Mouse (Mus musculus) limb, embryonic 15.5 days (tissue): ENCODE data around the gene Ceacam15. TPM values are rescaled to one million over a fixed set of nuclear protein-coding genes. Genes with fewer than 3 reads are reported as not detected.
"Not testable (repeated sequence)": the region's sequence is repeated elsewhere in the genome, so short reads cannot be mapped to it uniquely, and the experiment has no call there.

Source experiments
- ATAC-seq: fragments of 200-750 bp; cut with Nextera tagmentation; 2 replicates; pipeline ENCODE4 v1.8.0; 2017; ENCODE audit warnings: low read depth, moderate TSS enrichment; ENCODE audit not compliant: insufficient number of reproducible peaks, low FRiP score, low TSS enrichment
- H3K27ac ChIP-seq: fragments of 300-500 bp; sonication (generic); 2 replicates; pipeline ENCODE4 v1.5.1; 2015; ENCODE audit warnings: moderate library complexity, mild to moderate bottlenecking, inconsistent platforms
- H3K27me3 ChIP-seq: fragments of 300-500 bp; sonication (generic); 2 replicates; pipeline ENCODE4 v1.6.1; 2015; ENCODE audit warnings: inconsistent platforms
- H3K36me3 ChIP-seq: fragments of 300-500 bp; sonication (generic); 2 replicates; pipeline ENCODE4 v1.6.1; 2015; ENCODE audit warnings: inconsistent platforms
- H3K4me1 ChIP-seq: fragments of 300-500 bp; sonication (generic); 2 replicates; pipeline ENCODE4 v1.6.1; 2015; ENCODE audit warnings: inconsistent platforms
- H3K4me2 ChIP-seq: fragments of 300-500 bp; sonication (generic); 2 replicates; pipeline ENCODE4 v1.6.1; 2015; ENCODE audit warnings: mild to moderate bottlenecking, inconsistent platforms
- H3K4me3 ChIP-seq: fragments of 300-500 bp; sonication (generic); 2 replicates; pipeline ENCODE4 v1.5.1; 2015; ENCODE audit warnings: mild to moderate bottlenecking, inconsistent platforms
- H3K9ac ChIP-seq: fragments of 300-500 bp; sonication (generic); 2 replicates; pipeline ENCODE4 v1.6.1; 2015; ENCODE audit warnings: inconsistent platforms
- H3K9me3 ChIP-seq: fragments of 300-500 bp; sonication (generic); 2 replicates; pipeline ENCODE4 v1.6.1; 2016; ENCODE audit warnings: inconsistent platforms
- WGBS: fragments of 180-500 bp; shearing (Covaris S2); methylation state at CpG from one replicate; pipeline ENCODE4 v1.1.7; 2015; 5-methylcytosine and 5-hydroxymethylcytosine counted together
- polyA plus RNA-seq: library from polyadenylated mRNA; unstranded; fragments of >200 nt; fragmentation: Nextera tagmentation; extraction: Ambion mirVana; gene quantifications from 2 replicates; pipeline ENCODE4 v1.2.1, GENCODE M21; 2015

Ceacam15 gene
- polyA plus RNA-seq, 1 experiment from 2014 or later = not detected

GRCm38 (mm10) chr7:16680194-16680593 lies 4.7 kb upstream of the Ceacam15 start:
- H3K4me3 ChIP-seq, H3K4me1 ChIP-seq, H3K9ac ChIP-seq, H3K27ac ChIP-seq, ATAC-seq, H3K4me2 ChIP-seq, H3K36me3 ChIP-seq, H3K27me3 ChIP-seq, H3K9me3 ChIP-seq: not testable (repeated sequence)
- WGBS = 50% methylated on average over 3 of the region's 3 CpGs

DNA sequence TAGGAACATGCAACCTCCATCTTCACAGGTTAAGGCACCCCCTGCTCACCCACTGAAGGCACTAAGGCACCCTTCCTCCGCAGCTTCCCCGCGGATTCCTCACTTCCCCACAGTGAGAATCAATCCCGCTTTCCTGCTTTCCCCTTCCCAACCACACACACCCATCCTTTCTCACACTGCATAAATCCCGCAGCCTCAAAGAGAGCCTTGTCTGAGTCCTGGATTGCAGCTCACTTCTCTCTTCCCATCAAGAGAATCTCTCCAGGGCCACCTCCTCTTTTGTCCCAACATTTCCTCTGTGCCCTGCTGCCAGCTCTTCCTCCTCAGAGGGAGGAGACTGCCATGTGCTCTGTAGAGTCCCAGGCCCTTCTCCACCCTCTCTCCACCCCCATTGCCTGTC lies 806 bp downstream of the Ceacam15 start:
- not testable (repeated sequence) for H3K27me3 ChIP-seq, H3K9me3 ChIP-seq, H3K4me3 ChIP-seq, H3K36me3 ChIP-seq, H3K27ac ChIP-seq, H3K4me2 ChIP-seq, H3K4me1 ChIP-seq, ATAC-seq, H3K9ac ChIP-seq
- 42% methylated on average over 5 of the region's 5 CpGs for WGBS

- Histone ChIP-seq H3K36me3 (no peaks in the 10 kb centered on the region), H3K9me3 (no peaks in the 10 kb centered on the region), H3K9ac (no peak overlapping the region), H3K4me1 (no peaks in the 10 kb centered on the region), H3K4me3 (no peak overlapping the region), H3K27me3 (no peaks in the 10 kb centered on the region), H3K27ac (no peak overlapping the region), H3K4me2 (no peak overlapping the region)
- WGBS = 35% methylated on average over 1 of the region's 1 CpGs
- no peak for ATAC-seq
These were observed 1.7 kb downstream of the Ceacam15 start for GRCm38 (mm10) chr7:16673823-16674222.

DNA sequence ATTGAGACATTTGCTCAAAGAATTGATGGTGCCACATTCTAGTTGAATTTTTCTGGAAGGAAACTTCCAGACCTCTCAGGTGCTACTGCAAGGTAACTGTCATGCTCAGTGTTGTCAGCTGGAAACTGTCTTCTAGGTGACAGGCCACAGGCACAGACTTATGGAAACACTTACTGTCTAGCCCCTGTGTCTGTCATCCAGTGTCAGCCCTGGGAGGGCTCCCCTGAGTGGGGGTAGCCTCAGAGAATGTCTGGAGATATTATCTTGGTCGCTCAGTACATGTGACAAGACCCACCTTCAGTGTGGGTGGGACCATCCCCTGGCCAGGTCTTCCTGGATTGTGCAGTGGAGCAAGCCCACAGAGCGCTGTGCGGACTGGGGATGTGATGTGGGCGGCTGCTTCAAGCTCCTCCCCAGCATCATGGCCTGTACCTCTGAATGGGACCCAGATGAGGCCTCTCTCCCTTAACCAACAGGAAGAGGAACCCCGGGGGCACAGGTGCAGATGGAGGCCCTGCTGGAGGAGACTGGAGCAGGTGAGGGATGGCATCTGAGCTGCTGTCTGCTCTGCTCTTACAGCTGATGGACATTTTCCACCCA lies 7.1 kb downstream of the Ceacam15 start:
- 65% methylated on average over 5 of the region's 5 CpGs for WGBS
- not testable (repeated sequence) for H3K27me3 ChIP-seq, H3K4me3 ChIP-seq, H3K4me2 ChIP-seq, H3K4me1 ChIP-seq, H3K9ac ChIP-seq, H3K36me3 ChIP-seq, H3K27ac ChIP-seq, ATAC-seq, H3K9me3 ChIP-seq

DNA sequence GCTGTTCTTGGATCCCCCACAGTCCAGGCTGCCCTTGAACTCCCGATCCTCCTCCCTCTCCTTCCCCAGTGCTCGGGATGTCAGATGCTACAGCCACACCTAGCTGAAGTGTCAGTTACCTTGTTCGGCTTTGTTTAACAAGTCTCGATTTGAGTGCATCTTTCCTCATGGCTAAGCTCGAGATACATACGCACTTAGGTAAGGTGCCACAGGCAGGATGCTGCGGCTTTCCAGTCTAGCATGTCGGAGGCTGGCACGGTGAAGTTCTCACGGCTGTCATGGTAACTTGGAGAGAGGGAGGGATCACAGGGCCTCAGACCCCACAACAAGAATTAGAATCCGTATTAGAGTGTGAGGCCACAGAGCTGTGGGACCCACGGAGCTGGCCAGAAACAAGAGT lies 31.2 kb downstream of the Ceacam15 start:
- Histone ChIP-seq H3K36me3 (no peaks in the 10 kb centered on the region), H3K27me3 (no peaks in the 10 kb centered on the region), H3K4me2 (no peak overlapping the region), H3K27ac (no peak overlapping the region), H3K4me1 (no peaks in the 10 kb centered on the region), H3K9ac (no peak overlapping the region), H3K9me3 (no peaks in the 10 kb centered on the region), H3K4me3 (no peak overlapping the region)
- WGBS = 72% methylated on average over 12 of the region's 12 CpGs
- ATAC-seq = no peak

DNA sequence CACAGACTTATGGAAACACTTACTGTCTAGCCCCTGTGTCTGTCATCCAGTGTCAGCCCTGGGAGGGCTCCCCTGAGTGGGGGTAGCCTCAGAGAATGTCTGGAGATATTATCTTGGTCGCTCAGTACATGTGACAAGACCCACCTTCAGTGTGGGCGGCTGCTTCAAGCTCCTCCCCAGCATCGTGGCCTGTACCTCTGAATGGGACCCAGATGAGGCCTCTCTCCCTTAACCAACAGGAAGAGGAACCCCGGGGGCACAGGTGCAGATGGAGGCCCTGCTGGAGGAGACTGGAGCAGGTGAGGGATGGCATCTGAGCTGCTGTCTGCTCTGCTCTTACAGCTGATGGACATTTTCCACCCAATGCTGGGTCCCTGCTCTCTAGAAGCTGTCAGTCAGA lies 32.4 kb downstream of the Ceacam15 start:
- H3K36me3 ChIP-seq, H3K27ac ChIP-seq, H3K27me3 ChIP-seq, ATAC-seq, H3K4me2 ChIP-seq, H3K9me3 ChIP-seq, H3K9ac ChIP-seq, H3K4me3 ChIP-seq, H3K4me1 ChIP-seq: not testable (repeated sequence)
- 47% methylated on average over 3 of the region's 4 CpGs for WGBS

DNA sequence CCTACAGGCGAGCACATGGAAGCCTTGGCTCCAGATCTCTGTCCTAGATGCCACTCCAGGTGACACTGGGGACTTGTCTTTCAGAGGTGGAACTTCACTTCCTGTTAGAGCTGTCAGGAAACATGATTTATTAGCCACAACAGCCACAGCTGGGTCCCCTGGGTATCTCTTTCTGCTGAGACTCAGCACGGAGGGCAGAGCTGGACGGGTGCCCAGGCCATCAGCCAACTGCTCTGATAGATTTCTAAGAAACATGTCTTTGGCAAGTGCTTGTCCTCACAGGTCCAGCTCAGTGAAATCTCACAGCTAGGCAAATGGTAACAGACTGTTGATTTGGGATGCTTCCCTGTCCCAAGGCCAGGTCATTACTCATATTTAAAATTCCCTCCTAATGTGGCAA lies 36.5 kb downstream of the Ceacam15 start:
- Histone ChIP-seq H3K9ac (no peak overlapping the region), H3K4me2 (no peak overlapping the region), H3K4me3 (no peak overlapping the region), H3K27me3 (no peaks in the 10 kb centered on the region), H3K4me1 (peaks cover 3% of the 10 kb centered on the region; the same call in 1 of the 2 replicates), H3K36me3 (no peaks in the 10 kb centered on the region), H3K9me3 (no peaks in the 10 kb centered on the region), H3K27ac (no peak overlapping the region)
- ATAC-seq = no peak
- 42% methylated on average over 3 of the region's 3 CpGs for WGBS

DNA sequence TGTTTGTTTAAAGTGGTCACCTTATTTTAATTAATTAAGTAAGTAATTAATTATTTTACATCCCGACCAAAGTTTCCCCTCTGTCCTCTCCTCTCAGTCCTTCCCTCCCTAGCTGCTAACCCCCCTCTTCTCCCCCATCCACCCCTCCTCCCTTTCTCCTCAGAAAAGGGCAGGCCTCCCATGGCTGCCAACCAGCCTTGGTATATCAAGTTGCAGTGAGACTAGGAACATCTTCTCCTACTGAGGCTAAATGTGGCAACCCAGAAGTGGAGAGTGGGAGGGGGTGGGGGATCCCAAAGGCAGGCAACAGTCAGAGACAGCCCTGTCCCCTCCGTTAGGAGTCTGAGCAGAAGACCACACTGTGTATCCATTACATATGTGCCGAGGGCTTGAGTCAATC lies 40.4 kb downstream of the Ceacam15 start:
- no peak for ATAC-seq
- Histone ChIP-seq H3K9ac (no peak overlapping the region), H3K27ac (no peak overlapping the region), H3K4me1 (peaks cover 3% of the 10 kb centered on the region; the same call in 1 of the 2 replicates), H3K27me3 (no peaks in the 10 kb centered on the region), H3K36me3 (no peaks in the 10 kb centered on the region), H3K4me3 (no peak overlapping the region), H3K9me3 (no peaks in the 10 kb centered on the region), H3K4me2 (no peak overlapping the region)
- WGBS = 51% methylated on average over 3 of the region's 3 CpGs

- not testable (repeated sequence) for ATAC-seq, H3K4me3 ChIP-seq, H3K9me3 ChIP-seq, H3K9ac ChIP-seq, H3K36me3 ChIP-seq, H3K4me1 ChIP-seq, H3K27me3 ChIP-seq, H3K4me2 ChIP-seq, H3K27ac ChIP-seq
- WGBS = 13% methylated on average over 10 of the region's 10 CpGs
These were observed 41.6 kb downstream of the Ceacam15 start for GRCm38 (mm10) chr7:16633913-16634312.

DNA sequence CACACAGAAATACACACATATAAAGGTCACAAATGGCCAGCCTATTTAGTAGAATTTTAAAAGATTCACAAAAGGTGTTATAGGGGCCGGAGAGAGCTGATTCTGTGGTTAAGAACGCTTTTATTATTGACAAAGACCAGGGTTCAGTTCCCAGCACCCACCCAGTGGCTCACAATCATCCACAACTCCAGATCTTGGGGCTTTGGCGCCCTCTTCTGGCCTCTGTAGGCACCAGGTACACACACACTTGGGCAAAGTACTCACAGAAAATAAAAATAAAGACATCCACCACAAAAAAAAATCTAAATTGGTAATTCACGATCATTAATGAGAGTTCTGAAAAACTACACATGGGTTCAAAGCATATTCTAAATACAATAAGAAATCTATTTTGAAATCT lies 43.6 kb downstream of the Ceacam15 start:
- Histone ChIP-seq H3K4me3 (no peak overlapping the region), H3K4me1 (no peaks in the 10 kb centered on the region), H3K9me3 (no peaks in the 10 kb centered on the region), H3K4me2 (no peak overlapping the region), H3K36me3 (no peaks in the 10 kb centered on the region), H3K27me3 (no peaks in the 10 kb centered on the region), H3K27ac (no peak overlapping the region), H3K9ac (no peak overlapping the region)
- WGBS = 71% methylated on average over 4 of the region's 4 CpGs
- ATAC-seq = no peak

DNA sequence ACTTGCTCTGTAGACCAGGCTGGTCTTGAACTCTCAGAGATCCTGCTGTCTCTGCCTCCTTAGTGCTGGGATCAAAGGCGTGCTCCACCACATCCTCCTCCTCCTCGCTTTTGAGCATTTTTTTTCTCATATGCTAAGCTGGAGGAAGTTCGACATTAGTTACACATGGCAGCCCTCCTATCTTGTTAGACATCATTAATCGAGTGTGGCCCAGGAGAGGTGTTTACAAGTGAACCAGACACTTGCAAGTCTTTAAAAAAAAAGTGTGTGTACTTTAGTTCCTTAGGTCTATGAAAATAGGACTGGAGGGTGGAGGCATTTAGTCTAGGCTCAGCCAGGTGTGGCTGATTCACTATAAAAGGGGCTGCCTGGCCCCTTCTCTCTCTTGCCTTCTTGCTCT lies 44.5 kb downstream of the Ceacam15 start:
- ATAC-seq = no peak
- Histone ChIP-seq H3K36me3 (no peaks in the 10 kb centered on the region), H3K4me3 (no peak overlapping the region), H3K27ac (no peak overlapping the region), H3K27me3 (no peaks in the 10 kb centered on the region), H3K4me2 (no peak overlapping the region), H3K9ac (no peak overlapping the region), H3K9me3 (no peaks in the 10 kb centered on the region), H3K4me1 (no peaks in the 10 kb centered on the region)
- 62% methylated on average over 4 of the region's 4 CpGs for WGBS

GRCm38 (mm10) chr7:16629598-16630296 lies 45.8 kb downstream of the Ceacam15 start:
- WGBS = 16% methylated on average over 10 of the region's 10 CpGs
- H3K4me3 ChIP-seq = no peak overlapping the region
- H3K9ac ChIP-seq = no peak overlapping the region
- no peaks in the 10 kb centered on the region for H3K9me3 ChIP-seq
- H3K36me3 ChIP-seq = no peaks in the 10 kb centered on the region
- H3K4me1 ChIP-seq = no peaks in the 10 kb centered on the region
- no peak overlapping the region for H3K27ac ChIP-seq
- no peak for ATAC-seq
- no peak overlapping the region for H3K4me2 ChIP-seq
- no peaks in the 10 kb centered on the region for H3K27me3 ChIP-seq
